Mouse (Mus musculus): Measurements from ENCODE around the gene Gxylt2. TPM values are rescaled to one million over a fixed set of nuclear protein-coding genes. Genes with fewer than 3 reads are reported as not detected.

Gxylt2 gene
- polyA plus RNA-seq, 1 experiment from 2014 or later, result 0.81 TPM

DNA sequence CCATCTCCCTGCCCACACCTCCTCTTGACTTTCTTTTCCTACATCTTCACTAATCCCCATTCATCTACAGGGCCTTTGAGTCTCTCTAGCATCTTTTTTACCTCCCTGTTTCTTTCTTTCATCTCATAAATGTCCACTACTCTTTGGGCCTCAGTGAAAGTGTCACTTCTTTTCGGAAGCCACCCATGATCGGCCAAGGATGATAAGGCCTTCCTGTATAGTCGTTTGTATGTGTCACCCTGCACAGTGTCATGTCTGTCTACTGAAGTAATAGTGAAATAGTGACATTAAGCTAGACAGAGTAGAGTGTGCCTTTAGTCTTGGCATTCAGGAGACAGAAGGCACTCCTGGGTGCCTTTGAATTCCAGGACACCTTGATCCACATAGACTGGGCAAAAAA lies 107.2 kb downstream of the Gxylt2 start:
- no peak overlapping the region for H3K9ac ChIP-seq (ENCODE audit: low read length)
- WGBS, result 85% methylated on average over 3 of the region's 3 CpGs

DNA sequence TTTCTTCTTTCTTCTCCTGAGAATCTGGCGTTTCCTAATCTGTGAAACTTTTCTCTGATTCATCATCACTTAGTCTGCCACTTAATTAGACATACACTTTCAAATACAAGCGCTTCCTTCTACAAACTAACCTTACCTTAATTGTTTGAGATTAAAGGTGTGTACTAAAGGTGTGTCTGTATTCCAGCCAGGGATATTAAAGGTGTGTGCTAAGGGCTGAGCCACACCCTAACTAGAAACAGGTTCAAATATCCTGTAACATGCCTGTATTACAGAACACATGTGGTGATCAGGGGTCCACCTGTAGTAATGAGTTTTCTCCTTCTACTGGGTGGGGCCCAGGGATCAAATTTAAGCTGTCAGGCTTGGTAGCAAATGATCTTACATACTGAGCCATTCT lies 116.8 kb downstream of the Gxylt2 start:
- no peak for ATAC-seq
- 83% methylated on average over 2 of the region's 2 CpGs for WGBS
- Histone ChIP-seq H3K9me3 (replicated peaks; ENCODE audit: control insufficient read depth, low read length) (no peaks in the 10 kb centered on the region), H3K4me3 (ENCODE audit: low read depth, low read length) (no peak overlapping the region), H3K9ac (ENCODE audit: low read length) (no peak overlapping the region), H3K4me2 (ENCODE audit: low read length) (no peak overlapping the region), H3K27me3 (replicated peaks; ENCODE audit: control insufficient read depth, insufficient read depth, low read length) (no peaks in the 10 kb centered on the region), H3K36me3 (ENCODE audit: control insufficient read depth, insufficient read depth, low read length) (no peaks in the 10 kb centered on the region), H3K4me1 (ENCODE audit: control insufficient read depth, insufficient read depth, low read length) (no peaks in the 10 kb centered on the region), H3K27ac (ENCODE audit: low read depth, low read length) (no peak overlapping the region)
- DNase-seq (ENCODE audit: low spot score), result no peak

More for the DNA sequence above, 107.2 kb downstream of the Gxylt2 start:
- no peaks in the 10 kb centered on the region for H3K9me3 ChIP-seq (replicated peaks; ENCODE audit: control insufficient read depth, low read length)
- DNase-seq (ENCODE audit: low spot score), result no peak
- H3K4me3 ChIP-seq (ENCODE audit: low read depth, low read length), result no peak overlapping the region
- no peak overlapping the region for H3K4me2 ChIP-seq (ENCODE audit: low read length)
- no peak overlapping the region for H3K27ac ChIP-seq (ENCODE audit: low read depth, low read length)
- no peaks in the 10 kb centered on the region for H3K4me1 ChIP-seq (ENCODE audit: control insufficient read depth, insufficient read depth, low read length)
- no peaks in the 10 kb centered on the region for H3K27me3 ChIP-seq (replicated peaks; ENCODE audit: control insufficient read depth, insufficient read depth, low read length)
- no peaks in the 10 kb centered on the region for H3K36me3 ChIP-seq (ENCODE audit: control insufficient read depth, insufficient read depth, low read length)
- ATAC-seq, result no peak

DNA sequence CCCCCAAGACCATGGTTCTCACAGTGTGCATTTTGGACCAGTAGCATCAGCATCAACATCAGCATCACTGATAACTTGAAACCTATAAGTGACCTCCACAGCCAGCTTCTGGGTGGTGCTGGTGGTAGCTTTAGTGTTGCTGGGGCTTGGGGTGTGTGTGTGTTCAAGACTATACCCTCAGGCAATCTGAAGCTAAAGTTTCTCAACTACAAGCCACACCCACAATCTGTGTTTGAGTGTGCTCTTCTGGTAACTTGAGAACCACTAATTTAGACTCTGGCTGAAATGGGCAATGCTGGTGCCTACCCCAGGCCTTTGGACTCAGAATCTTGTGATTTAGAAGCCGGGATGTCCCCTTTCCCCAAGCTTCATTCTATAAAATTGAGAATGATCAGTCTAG lies 118.8 kb downstream of the Gxylt2 start:
- 76% methylated on average over 1 of the region's 1 CpGs for WGBS
- ATAC-seq (no peak), DNase-seq (ENCODE audit: low spot score) (no peak)
- Histone ChIP-seq H3K27ac (ENCODE audit: low read depth, low read length) (no peak overlapping the region), H3K4me2 (ENCODE audit: low read length) (no peak overlapping the region), H3K27me3 (replicated peaks; ENCODE audit: control insufficient read depth, insufficient read depth, low read length) (no peaks in the 10 kb centered on the region), H3K4me1 (ENCODE audit: control insufficient read depth, insufficient read depth, low read length) (no peaks in the 10 kb centered on the region), H3K36me3 (ENCODE audit: control insufficient read depth, insufficient read depth, low read length) (no peaks in the 10 kb centered on the region), H3K9ac (ENCODE audit: low read length) (no peak overlapping the region), H3K9me3 (replicated peaks; ENCODE audit: control insufficient read depth, low read length) (no peaks in the 10 kb centered on the region), H3K4me3 (ENCODE audit: low read depth, low read length) (no peak overlapping the region)

DNA sequence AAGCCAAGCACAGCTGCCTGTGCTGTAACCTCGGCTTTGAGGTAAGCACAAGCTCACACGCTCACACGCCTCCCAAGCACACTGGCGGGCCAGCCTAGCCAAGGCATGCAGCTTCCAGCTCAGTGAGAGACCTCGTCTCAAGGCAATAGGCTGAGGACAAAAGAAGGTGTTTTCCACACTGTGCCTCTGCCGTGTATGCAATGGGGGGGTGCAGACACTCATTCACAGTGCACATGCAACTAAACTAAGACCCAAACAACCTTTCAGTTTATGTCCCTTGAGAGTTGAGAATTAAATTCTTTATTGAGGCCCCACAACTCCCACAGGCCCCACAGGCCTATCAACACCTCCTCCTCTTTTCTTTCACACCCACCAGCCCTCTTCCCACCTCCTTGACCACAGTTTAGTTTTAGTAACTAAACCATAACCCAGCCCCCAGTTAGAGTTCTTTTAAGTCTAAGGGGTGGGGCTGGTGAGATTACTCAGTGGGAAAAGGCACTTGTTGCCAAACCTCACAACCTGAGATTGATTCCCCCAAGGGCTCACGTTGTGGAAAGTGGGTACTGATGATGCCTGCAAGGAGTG lies 119.9 kb downstream of the Gxylt2 start:
- no peak overlapping the region for H3K4me2 ChIP-seq (ENCODE audit: low read length)
- no peaks in the 10 kb centered on the region for H3K4me1 ChIP-seq (ENCODE audit: control insufficient read depth, insufficient read depth, low read length)
- no peak overlapping the region for H3K9ac ChIP-seq (ENCODE audit: low read length)
- H3K27ac ChIP-seq (ENCODE audit: low read depth, low read length), result no peak overlapping the region
- no peaks in the 10 kb centered on the region for H3K27me3 ChIP-seq (replicated peaks; ENCODE audit: control insufficient read depth, insufficient read depth, low read length)
- H3K9me3 ChIP-seq (replicated peaks; ENCODE audit: control insufficient read depth, low read length), result no peaks in the 10 kb centered on the region
- ATAC-seq, result no peak
- no peaks in the 10 kb centered on the region for H3K36me3 ChIP-seq (ENCODE audit: control insufficient read depth, insufficient read depth, low read length)
- DNase-seq (ENCODE audit: low spot score), result no peak
- WGBS, result 62% methylated on average over 7 of the region's 7 CpGs
- no peak overlapping the region for H3K4me3 ChIP-seq (ENCODE audit: low read depth, low read length)

DNA sequence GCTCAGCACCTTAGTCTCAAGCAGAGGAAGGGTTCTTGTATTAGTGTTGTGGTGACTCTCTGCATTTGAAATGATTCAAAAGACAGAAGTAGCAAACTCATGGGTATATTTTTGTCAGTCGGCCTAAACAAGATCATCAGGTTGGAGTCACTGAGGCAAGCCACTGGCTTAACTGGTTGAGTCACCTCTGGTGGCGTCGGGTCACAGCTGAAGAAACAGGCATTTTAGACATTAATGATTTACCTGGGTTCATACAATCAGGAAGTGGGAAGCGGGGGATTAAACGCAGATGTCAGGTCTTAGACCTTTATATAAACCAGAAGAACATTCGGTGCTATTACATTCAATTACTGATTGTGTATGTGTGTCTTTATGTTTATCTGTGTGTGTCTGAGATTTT lies 121.5 kb downstream of the Gxylt2 start:
- H3K9ac ChIP-seq (ENCODE audit: low read length), result no peak overlapping the region
- no peak for ATAC-seq
- no peaks in the 10 kb centered on the region for H3K4me1 ChIP-seq (ENCODE audit: control insufficient read depth, insufficient read depth, low read length)
- no peaks in the 10 kb centered on the region for H3K9me3 ChIP-seq (replicated peaks; ENCODE audit: control insufficient read depth, low read length)
- no peak overlapping the region for H3K27ac ChIP-seq (ENCODE audit: low read depth, low read length)
- no peaks in the 10 kb centered on the region for H3K27me3 ChIP-seq (replicated peaks; ENCODE audit: control insufficient read depth, insufficient read depth, low read length)
- WGBS, result 94% methylated on average over 6 of the region's 6 CpGs
- no peaks in the 10 kb centered on the region for H3K36me3 ChIP-seq (ENCODE audit: control insufficient read depth, insufficient read depth, low read length)
- no peak for DNase-seq (ENCODE audit: low spot score)
- no peak overlapping the region for H3K4me2 ChIP-seq (ENCODE audit: low read length)
- no peak overlapping the region for H3K4me3 ChIP-seq (ENCODE audit: low read depth, low read length)

DNA sequence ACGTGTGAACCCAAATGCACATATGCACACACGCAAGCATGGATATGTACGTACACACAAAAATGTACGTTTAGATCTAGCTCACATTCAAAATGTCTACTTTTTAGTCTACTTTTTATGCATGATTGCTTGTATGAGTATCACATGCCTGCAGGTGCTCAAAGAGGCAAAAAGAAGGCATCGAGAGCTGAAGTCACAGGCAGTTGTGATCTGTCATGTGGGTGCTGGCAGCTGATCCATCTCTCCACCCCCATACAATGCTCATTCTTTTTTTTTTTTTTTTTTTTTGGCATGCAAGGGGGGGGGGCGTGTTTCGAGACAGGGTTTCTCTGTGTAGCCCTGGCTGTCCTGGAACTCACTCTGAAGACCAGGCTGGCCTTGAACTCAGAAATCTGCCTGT lies 124.0 kb downstream of the Gxylt2 start:
- H3K27ac ChIP-seq (ENCODE audit: low read depth, low read length), result no peak overlapping the region
- no peaks in the 10 kb centered on the region for H3K9me3 ChIP-seq (replicated peaks; ENCODE audit: control insufficient read depth, low read length)
- ATAC-seq (no peak), DNase-seq (ENCODE audit: low spot score) (no peak)
- no peaks in the 10 kb centered on the region for H3K27me3 ChIP-seq (replicated peaks; ENCODE audit: control insufficient read depth, insufficient read depth, low read length)
- no peaks in the 10 kb centered on the region for H3K36me3 ChIP-seq (ENCODE audit: control insufficient read depth, insufficient read depth, low read length)
- no peak overlapping the region for H3K9ac ChIP-seq (ENCODE audit: low read length)
- H3K4me1 ChIP-seq (ENCODE audit: control insufficient read depth, insufficient read depth, low read length), result no peaks in the 10 kb centered on the region
- no peak overlapping the region for H3K4me2 ChIP-seq (ENCODE audit: low read length)
- 95% methylated on average over 7 of the region's 7 CpGs for WGBS
- no peak overlapping the region for H3K4me3 ChIP-seq (ENCODE audit: low read depth, low read length)

DNA sequence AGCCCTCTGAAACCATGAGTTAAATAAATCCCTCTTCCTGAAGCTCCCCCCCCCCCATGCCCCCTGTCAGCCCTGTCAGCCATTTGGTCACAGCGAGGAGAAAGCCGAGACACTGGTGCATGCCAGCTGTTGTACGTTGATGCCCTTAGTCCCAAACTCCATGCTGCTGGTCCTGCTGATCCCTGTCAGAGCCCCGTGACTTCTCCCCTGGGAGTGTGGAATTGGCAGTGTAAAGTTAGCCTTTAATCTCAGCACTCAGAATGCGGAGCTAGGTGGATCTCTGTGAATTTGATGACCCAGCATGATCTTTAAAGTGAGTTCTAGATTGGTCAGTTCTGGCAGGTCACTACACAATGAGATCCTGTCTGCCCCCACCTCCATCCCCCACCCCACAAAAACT lies 125.2 kb downstream of the Gxylt2 start:
- H3K9ac ChIP-seq (ENCODE audit: low read length), result no peak overlapping the region
- no peaks in the 10 kb centered on the region for H3K36me3 ChIP-seq (ENCODE audit: control insufficient read depth, insufficient read depth, low read length)
- H3K27me3 ChIP-seq (replicated peaks; ENCODE audit: control insufficient read depth, insufficient read depth, low read length), result no peaks in the 10 kb centered on the region
- no peak for DNase-seq (ENCODE audit: low spot score)
- H3K9me3 ChIP-seq (replicated peaks; ENCODE audit: control insufficient read depth, low read length), result no peaks in the 10 kb centered on the region
- H3K4me1 ChIP-seq (ENCODE audit: control insufficient read depth, insufficient read depth, low read length), result peaks cover under 1% of the 10 kb centered on the region; the same call in 1 of the 2 replicates
- H3K4me3 ChIP-seq (ENCODE audit: low read depth, low read length), result no peak overlapping the region
- WGBS, result 83% methylated on average over 5 of the region's 5 CpGs
- no peak overlapping the region for H3K4me2 ChIP-seq (ENCODE audit: low read length)
- no peak for ATAC-seq
- no peak overlapping the region for H3K27ac ChIP-seq (ENCODE audit: low read depth, low read length)

DNA sequence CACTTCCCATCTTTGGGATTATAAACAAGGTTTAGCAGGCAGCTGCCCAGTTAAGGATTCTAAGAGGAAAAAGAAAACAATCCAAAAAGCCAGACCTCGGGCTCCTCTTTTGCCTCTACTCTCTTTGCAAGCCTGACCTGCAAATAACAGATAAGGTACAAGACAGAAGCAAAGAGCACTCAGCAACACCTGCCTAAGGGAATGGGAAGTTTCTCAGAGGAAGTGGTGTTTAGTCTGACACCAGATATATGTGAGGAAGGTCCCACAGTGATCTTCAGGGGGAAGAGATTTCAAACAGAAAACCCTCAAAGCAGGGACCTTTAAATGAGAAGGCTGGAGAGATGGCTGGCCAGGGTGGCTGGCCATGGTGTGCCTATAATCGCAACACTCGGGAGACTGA lies 126.7 kb downstream of the Gxylt2 start:
- DNase-seq (ENCODE audit: low spot score) (no peak), ATAC-seq (no peak)
- H3K36me3 ChIP-seq (ENCODE audit: control insufficient read depth, insufficient read depth, low read length), result peaks cover 10% of the 10 kb centered on the region
- no peak overlapping the region for H3K4me3 ChIP-seq (ENCODE audit: low read depth, low read length)
- H3K27me3 ChIP-seq (replicated peaks; ENCODE audit: control insufficient read depth, insufficient read depth, low read length), result no peaks in the 10 kb centered on the region
- H3K4me1 ChIP-seq (ENCODE audit: control insufficient read depth, insufficient read depth, low read length), result peaks cover 8% of the 10 kb centered on the region
- H3K9me3 ChIP-seq (replicated peaks; ENCODE audit: control insufficient read depth, low read length), result no peaks in the 10 kb centered on the region
- no peak overlapping the region for H3K27ac ChIP-seq (ENCODE audit: low read depth, low read length)
- H3K4me2 ChIP-seq (ENCODE audit: low read length), result no peak overlapping the region
- 72% methylated on average over 3 of the region's 3 CpGs for WGBS
- H3K9ac ChIP-seq (ENCODE audit: low read length), result no peak overlapping the region

DNA sequence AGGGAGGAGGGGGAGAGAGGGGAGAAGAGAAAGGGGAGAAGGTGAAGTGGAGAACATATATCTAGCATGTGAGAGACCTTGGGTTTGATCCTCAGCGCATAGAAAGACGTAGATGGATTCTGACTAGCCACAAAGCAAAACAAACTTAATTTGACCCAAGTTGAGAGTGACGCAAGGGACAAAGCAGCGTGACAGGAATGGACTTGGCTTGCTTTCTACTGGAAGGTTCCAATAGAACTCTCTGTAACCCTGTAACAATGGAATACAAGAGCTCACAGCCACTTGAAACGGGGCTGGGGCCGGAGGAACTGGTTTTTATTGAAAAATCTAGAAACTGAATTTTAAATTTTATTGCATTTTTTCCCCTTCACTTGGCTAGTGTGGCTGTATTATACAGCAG lies 127.2 kb downstream of the Gxylt2 start:
- no peak overlapping the region for H3K27ac ChIP-seq (ENCODE audit: low read depth, low read length)
- no peak overlapping the region for H3K9ac ChIP-seq (ENCODE audit: low read length)
- no peak overlapping the region for H3K4me3 ChIP-seq (ENCODE audit: low read depth, low read length)
- no peak overlapping the region for H3K4me2 ChIP-seq (ENCODE audit: low read length)
- H3K36me3 ChIP-seq (ENCODE audit: control insufficient read depth, insufficient read depth, low read length), result peaks cover 16% of the 10 kb centered on the region
- peaks cover 8% of the 10 kb centered on the region for H3K4me1 ChIP-seq (ENCODE audit: control insufficient read depth, insufficient read depth, low read length)
- H3K27me3 ChIP-seq (replicated peaks; ENCODE audit: control insufficient read depth, insufficient read depth, low read length), result no peaks in the 10 kb centered on the region
- no peak for ATAC-seq
- WGBS, result 82% methylated on average over 6 of the region's 6 CpGs
- no peak for DNase-seq (ENCODE audit: low spot score)
- H3K9me3 ChIP-seq (replicated peaks; ENCODE audit: control insufficient read depth, low read length), result no peaks in the 10 kb centered on the region

All from forebrain, embryonic 14.5 days (tissue).